Mouse (Mus musculus) CD4-positive naive resting alpha-beta T cell, adult 76 days (primary cell): Measurements from ENCODE around the gene Apol9b. TPM values are rescaled to one million over a fixed set of nuclear protein-coding genes. Genes with fewer than 3 reads are reported as not detected.

Experiments
- total RNA-seq: library from RNA; stranded (reverse); gene quantifications from one replicate; pipeline ENCODE4 v1.2.4, GENCODE M21; 2023

The Apol9b gene
- 2.6 TPM for total RNA-seq

DNA sequence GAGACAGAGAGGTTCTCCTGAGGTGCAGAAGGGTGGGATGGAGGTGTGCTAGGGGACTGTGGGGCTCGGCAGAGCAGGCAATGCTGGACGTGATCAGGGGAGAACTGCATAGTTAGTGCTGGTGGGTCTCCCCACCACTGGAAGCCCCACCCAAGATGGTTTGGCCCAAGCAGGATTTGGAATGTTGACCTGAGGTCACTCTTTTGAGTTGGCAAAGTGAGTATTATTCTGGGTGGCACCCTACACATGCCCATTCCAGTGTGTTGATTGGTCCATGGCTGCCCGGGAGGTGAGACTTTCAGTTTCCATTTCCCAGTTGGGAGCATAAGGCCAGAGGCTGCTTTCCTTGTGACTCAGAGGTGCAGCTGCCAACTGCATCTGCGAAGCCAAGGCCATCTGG is at the start of gene Apol9b:
Gene Apol9b (plus strand): TSS at position 301 of the 400 bp plus-strand sequence.

DNA sequence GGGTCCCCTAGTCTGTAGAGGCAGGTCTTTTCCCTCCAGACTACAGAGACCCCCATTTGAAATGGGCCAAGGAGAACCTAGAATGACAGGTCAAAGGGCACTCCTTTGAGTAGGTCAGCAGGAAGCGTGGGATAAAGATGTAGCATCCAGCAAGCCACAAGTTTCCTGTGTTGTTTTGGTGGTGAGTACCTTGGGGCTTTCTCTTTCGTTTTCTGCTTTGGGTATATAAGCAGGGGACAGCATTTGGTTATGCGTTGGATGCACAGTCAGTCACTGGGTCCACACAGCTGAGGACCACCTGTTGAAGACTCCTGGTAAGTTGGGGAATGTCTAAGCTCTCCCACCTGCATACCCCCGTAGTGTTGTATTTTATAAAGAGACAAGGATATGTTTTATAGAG is 30.2 kb upstream of the Apol9b start, which contains the start of gene Apol7e:
Gene Apol7e (plus strand): TSS at position 202 of the 400 bp plus-strand sequence.

DNA sequence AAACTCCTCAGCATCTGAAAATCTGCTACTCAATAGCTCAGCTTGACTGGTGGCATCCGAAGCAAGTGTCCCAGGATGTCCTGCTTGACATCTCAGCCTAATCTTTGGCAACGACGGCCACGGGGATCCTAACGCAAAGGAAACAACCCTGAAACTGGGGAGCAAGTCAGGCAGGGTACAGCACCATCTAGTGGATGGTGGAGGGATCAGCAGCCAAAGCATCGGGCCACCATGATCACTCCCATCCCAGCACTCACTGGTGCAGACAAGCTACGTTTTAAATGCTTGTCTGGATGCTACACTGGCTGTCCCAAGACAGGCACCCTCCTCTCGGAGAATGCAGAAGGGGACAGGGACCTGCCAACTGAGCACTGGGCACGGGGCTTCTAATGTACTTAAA is 28.0 kb downstream of the Apol9b start, which contains the start of gene Apol8:
Gene Apol8 (minus strand): TSS at position 156 of the 400 bp plus-strand sequence.

Other genes starting within 250 kb of the Apol9b start
- 2.6 TPM for gene Apol11a, start 220.8 kb upstream of the Apol9b start, total RNA-seq
- 1.2 TPM for gene Apol7c, start 195.7 kb upstream of the Apol9b start, total RNA-seq
- not detected for gene 1700025B11Rik, start 167.1 kb upstream of the Apol9b start, total RNA-seq
- gene Apol10b, start 132.9 kb upstream of the Apol9b start, total RNA-seq, result 1.6 TPM
- not detected for gene Gm36245, start 129.8 kb upstream of the Apol9b start, total RNA-seq
- gene Apol11b, start 85.8 kb upstream of the Apol9b start, total RNA-seq, result 8.4 TPM
- gene Apol7e, start 30.2 kb upstream of the Apol9b start, total RNA-seq, result 53.8 TPM
- 20.0 TPM for gene Apol8, start 28.0 kb downstream of the Apol9b start, total RNA-seq
- gene Myh9, start 113.1 kb downstream of the Apol9b start, total RNA-seq, result 1,061 TPM
- gene Txn2, start 200.0 kb downstream of the Apol9b start, total RNA-seq, result 74.1 TPM
- gene Foxred2, start 227.7 kb downstream of the Apol9b start, total RNA-seq, result 5.3 TPM
- gene Eif3d, start 241.8 kb downstream of the Apol9b start, total RNA-seq, result 153 TPM